Mouse (Mus musculus) kidney, postnatal 4 days (tissue): ENCODE results near the gene Fam72a.

ENCODE experiments used
- DNase-seq, 2 experiments: peaks; one replicate each; pipeline ENCODE4 v3.0.0; 2021; ENCODE audit warnings: mixed read lengths in 2 of 2

Fam72a gene

GRCm38 (mm10) chr1:131586836-131587235 lies 59.1 kb downstream of the Fam72a start:
- DNase-seq = peak; percentile 21 to 34
